Mouse (Mus musculus) heart, adult 2 months (tissue): ENCODE measurements around the gene Wwox. TPM values are rescaled to one million over a fixed set of nuclear protein-coding genes. Genes with fewer than 3 reads are reported as not detected.

Experiments used
- DNase-seq, 2 experiments: peaks; one replicate each; pipeline ENCODE4 v3.0.0; 2021
- H3K27ac ChIP-seq: fragments of 200-600 bp; 2 replicates; pipeline ENCODE4 v1.8.1; 2022
- H3K27me3 ChIP-seq: fragments of 200-500 bp; 2 replicates; pipeline ENCODE4 v1.6.1; 2012; ENCODE audit warnings: mild to moderate bottlenecking, low read length, inconsistent platforms, mixed read lengths; ENCODE audit not compliant: control insufficient read depth, insufficient read depth
- H3K36me3 ChIP-seq: fragments of 200-500 bp; 2 replicates; pipeline ENCODE4 v1.6.1; 2012; ENCODE audit warnings: low read length, inconsistent platforms; ENCODE audit not compliant: control insufficient read depth, insufficient read depth
- H3K4me1 ChIP-seq: fragments of 200-500 bp; 2 replicates; pipeline ENCODE4 v1.6.1; 2011; ENCODE audit warnings: low read length; ENCODE audit not compliant: control insufficient read depth, insufficient read depth
- H3K4me3 ChIP-seq: fragments of 200-600 bp; 2 replicates; pipeline ENCODE4 v1.8.1; 2022
- H3K79me2 ChIP-seq: fragments of 200-500 bp; replicated peaks from 2 replicates; pipeline ENCODE4 v1.6.1; 2012; ENCODE audit warnings: mild to moderate bottlenecking, inconsistent platforms, low read length, moderate library complexity, mixed read lengths; ENCODE audit not compliant: control insufficient read depth, insufficient read depth
- H3K9ac ChIP-seq: fragments of 200-500 bp; 2 replicates; pipeline ENCODE4 v1.6.1; 2012; ENCODE audit warnings: low read depth, mild to moderate bottlenecking, control low read depth, inconsistent platforms, low read length, mixed read lengths
- CTCF ChIP-seq: fragments of 200-600 bp; IDR thresholded peaks from 2 replicates; pipeline ENCODE4 v1.8.1; 2022; ENCODE audit warnings: antibody characterized with exemption, mild to moderate bottlenecking, moderate library complexity
- EP300 ChIP-seq: fragments of 200-500 bp; IDR thresholded peaks from 2 replicates; pipeline ENCODE4 v1.6.1; 2011; ENCODE audit warnings: low read depth, low read length, control low read depth; ENCODE audit not compliant: insufficient read depth
- POLR2A ChIP-seq: fragments of 200-500 bp; IDR thresholded peaks from 2 replicates; pipeline ENCODE4 v1.6.1; 2011; ENCODE audit warnings: mild to moderate bottlenecking, low read depth, low read length, control low read depth; ENCODE audit not compliant: insufficient read depth
- WGBS: fragments of 180-500 bp; shearing (Covaris S2); methylation state at CpG from one replicate; pipeline ENCODE4 v1.1.7; 2018; 5-methylcytosine and 5-hydroxymethylcytosine counted together
- intact Hi-C: fragments of 180-260 bp; cut with DNase I; formaldehyde crosslinking; loops from one replicate; pipeline ENCODE4 v1.15.1; 2025
- polyA plus RNA-seq: library from polyadenylated mRNA; depleted of rRNA; stranded (reverse); fragments of >200 nt; gene quantifications from 2 replicates; pipeline ENCODE4 v1.2.3, GENCODE M21; 2012
- total RNA-seq, 2 experiments: library from RNA; stranded (reverse); gene quantifications; 2 replicates each; pipeline ENCODE4 v1.2.3; 2021

The Wwox gene
- total and polyA plus RNA-seq, 3 experiments, result 3.3 to 4.6 (median 4.6) TPM

- Histone ChIP-seq H3K4me1 (no peaks in the 10 kb centered on the region), H3K79me2 (no peaks in the 10 kb centered on the region), H3K9ac (no peak overlapping the region), H3K27me3 (no peaks in the 10 kb centered on the region), H3K27ac (no peak overlapping the region), H3K36me3 (no peaks in the 10 kb centered on the region), H3K4me3 (no peak overlapping the region)
- no peak for DNase-seq
- 63% methylated on average over 5 of the region's 5 CpGs for WGBS
- TF ChIP-seq EP300 (no peak), POLR2A (no peak), CTCF (no peak)
- intact Hi-C loops, result no loop called here
These were observed 264.1 kb downstream of the Wwox start for GRCm38 (mm10) chr8:114703517-114703916.

- 66% methylated on average over 15 of the region's 15 CpGs for WGBS
These were observed 268.2 kb downstream of the Wwox start for GRCm38 (mm10) chr8:114707538-114708138.

GRCm38 (mm10) chr8:114715318-114716070, 276.0 kb downstream of the Wwox start:
- Histone ChIP-seq H3K27ac (no peak overlapping the region), H3K9ac (no peak overlapping the region), H3K4me1 (no peaks in the 10 kb centered on the region), H3K27me3 (no peaks in the 10 kb centered on the region), H3K79me2 (no peaks in the 10 kb centered on the region), H3K4me3 (no peak overlapping the region), H3K36me3 (no peaks in the 10 kb centered on the region)
- peak; percentile 79 for TF ChIP-seq CTCF
- no peak for TF ChIP-seq POLR2A
- no peak for TF ChIP-seq EP300
- peak in 1 of 2 experiments; percentile 26 for DNase-seq
- intact Hi-C loops, result loop anchor here (1.0 to 2.0 kb wide), 2 partner anchors 174 to 263 kb away; no protein-coding TSS in a partner anchor
- WGBS, result 67% methylated on average over 13 of the region's 13 CpGs

More at GRCm38 (mm10) chr8:114707538-114708138, 268.2 kb downstream of the Wwox start:
- H3K36me3 ChIP-seq, result no peaks in the 10 kb centered on the region
- no peak overlapping the region for H3K4me3 ChIP-seq
- no peaks in the 10 kb centered on the region for H3K4me1 ChIP-seq
- no peak overlapping the region for H3K9ac ChIP-seq
- H3K27me3 ChIP-seq, result no peaks in the 10 kb centered on the region
- intact Hi-C loops, result no loop called here
- H3K79me2 ChIP-seq, result no peaks in the 10 kb centered on the region
- no peak for TF ChIP-seq EP300
- no peak for TF ChIP-seq CTCF
- TF ChIP-seq POLR2A, result no peak
- no peak for DNase-seq
- no peak overlapping the region for H3K27ac ChIP-seq

- no peak for TF ChIP-seq EP300
- no peak for TF ChIP-seq CTCF
- TF ChIP-seq POLR2A, result no peak
- 76% methylated on average over 14 of the region's 14 CpGs for WGBS
- Histone ChIP-seq H3K27ac (no peak overlapping the region), H3K27me3 (no peaks in the 10 kb centered on the region), H3K36me3 (no peaks in the 10 kb centered on the region), H3K4me1 (no peaks in the 10 kb centered on the region; the same call in 1 of the 2 replicates), H3K79me2 (no peaks in the 10 kb centered on the region), H3K9ac (no peak overlapping the region), H3K4me3 (no peak overlapping the region)
- DNase-seq, result no peak
- intact Hi-C loops, result no loop called here
These were observed 277.2 kb downstream of the Wwox start for GRCm38 (mm10) chr8:114716546-114717255.

GRCm38 (mm10) chr8:114718821-114719220, 279.4 kb downstream of the Wwox start:
- WGBS, result 87% methylated on average over 4 of the region's 4 CpGs
- intact Hi-C loops, result no loop called here

More at GRCm38 (mm10) chr8:114718821-114719220, 279.4 kb downstream of the Wwox start:
- DNase-seq, result no peak
- no peak for TF ChIP-seq POLR2A
- TF ChIP-seq CTCF, result no peak
- no peak for TF ChIP-seq EP300
- no peaks in the 10 kb centered on the region for H3K27me3 ChIP-seq
- no peak overlapping the region for H3K4me3 ChIP-seq
- no peaks in the 10 kb centered on the region for H3K79me2 ChIP-seq
- H3K4me1 ChIP-seq, result no peaks in the 10 kb centered on the region; the same call in 1 of the 2 replicates
- H3K9ac ChIP-seq, result no peak overlapping the region
- no peaks in the 10 kb centered on the region for H3K36me3 ChIP-seq
- H3K27ac ChIP-seq, result no peak overlapping the region
